11 mouse cellular contexts compared by ENCODE assay signal in the genomic region with DNA sequence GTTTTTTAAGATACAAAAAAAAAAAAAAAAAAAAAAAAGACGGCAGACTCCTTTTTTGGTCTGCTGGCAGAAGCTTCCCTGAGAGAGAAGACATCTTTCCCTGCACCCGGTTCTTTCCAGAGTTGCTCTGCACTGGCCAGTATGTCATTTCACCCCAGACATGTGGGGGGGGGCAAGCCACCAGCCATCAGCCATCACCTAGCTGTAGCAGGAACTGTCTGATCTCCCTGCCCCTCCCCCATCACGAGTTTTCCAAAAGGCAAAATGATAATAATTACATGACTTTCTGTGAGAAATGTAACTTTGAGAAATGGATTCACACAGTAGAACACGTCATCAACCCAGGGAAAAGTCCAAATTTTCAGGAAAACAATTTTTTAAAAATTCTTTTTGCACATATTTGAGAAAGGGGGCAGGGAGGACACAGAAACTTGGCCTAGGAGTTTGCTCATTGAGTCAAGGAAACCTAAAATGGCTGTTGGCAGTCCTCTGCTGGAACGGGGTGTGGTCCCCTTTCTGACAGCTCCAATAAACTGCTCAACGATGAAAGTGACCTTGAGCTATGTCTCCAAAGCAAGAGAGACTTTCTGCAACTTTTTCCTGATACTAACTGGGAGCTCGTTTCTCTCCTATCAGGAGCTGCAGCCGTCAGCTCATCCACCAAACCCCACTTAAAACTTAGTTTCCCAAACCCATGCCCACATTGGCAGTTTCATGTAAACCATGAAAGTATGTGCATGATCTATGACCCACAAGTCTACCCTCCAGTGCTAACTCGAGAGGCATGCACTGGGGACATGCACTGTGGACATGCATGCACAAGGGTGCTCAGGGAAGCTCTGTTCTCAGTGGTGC. TPM values are rescaled to one million over a fixed set of nuclear protein-coding genes. Genes with fewer than 3 reads are reported as not detected.
A peak's percentile ranks its signal among the peaks of the same experiment; 100 is the strongest.
DNase-seq lines count a peak whose midpoint lies in the region; ATAC-seq and TF ChIP-seq lines count a peak whose summit lies in the region.
"Had no signal": no experiment of that assay in that cellular context is flagged by ENCODE, and none has a peak within 500 bp of the region (broad histone marks: within the 10 kb centered on the region; RNA-seq: fewer than 3 reads in every experiment).

No protein-coding gene starts in this region.

- H3K9ac ChIP-seq in heart, embryonic 12.5 days = no peak overlapping the region
- no peak overlapping the region for H3K9ac ChIP-seq in forebrain, embryonic 15.5 days (replicated peaks)
- H3K9ac ChIP-seq in hindbrain, postnatal 0 days (replicated peaks; ENCODE audit: low read length) = no peak overlapping the region

- DNase-seq in heart, adult 18-20 months = peak; percentile 34 to 41
- peak; percentile 51 for DNase-seq in gastrocnemius, adult 2 months
- DNase-seq in heart, postnatal 4 days = peak; percentile 31
- peak; percentile 80 for DNase-seq in lung, postnatal 36 days
- no peak for DNase-seq in layer of hippocampus, postnatal 10 days (ENCODE audit: low spot score in 2 of 2)
- DNase-seq in hindbrain, postnatal 0 days (ENCODE audit: low spot score) = no peak
- DNase-seq: liver had no signal

- no peak for TF ChIP-seq CTCF in gastrocnemius, adult 2 months (IDR thresholded peaks at IDR 0.05)
- TF ChIP-seq CTCF in hindbrain, postnatal 0 days (IDR thresholded peaks at IDR 0.05; ENCODE audit: low read depth) = no peak

- intact Hi-C loops in gastrocnemius, adult 2 months (cut with DNase I) = no loop called here

- ATAC-seq in heart, embryonic 12.5 days (ENCODE audit: insufficient number of reproducible peaks, low FRiP score) = no peak
- no peak for ATAC-seq in forebrain, embryonic 15.5 days (replicated peaks)
- no peak for ATAC-seq in hindbrain, postnatal 0 days

- no peak overlapping the region for H3K4me2 ChIP-seq in heart, embryonic 12.5 days
- H3K4me2 ChIP-seq in forebrain, embryonic 15.5 days (replicated peaks) = no peak overlapping the region
- no peak overlapping the region for H3K4me2 ChIP-seq in hindbrain, postnatal 0 days (ENCODE audit: low read depth, low read length)

- peaks cover 4% of the 10 kb centered on the region; the same call in 1 of the 2 replicates for H3K4me1 ChIP-seq in heart, embryonic 12.5 days (replicated peaks)
- no peaks in the 10 kb centered on the region for H3K4me1 ChIP-seq in forebrain, embryonic 15.5 days
- peaks cover 5% of the 10 kb centered on the region; the same call in 1 of the 2 replicates for H3K4me1 ChIP-seq in hindbrain, postnatal 0 days (ENCODE audit: insufficient read depth, low read length)

- H3K27me3 ChIP-seq in heart, embryonic 12.5 days (replicated peaks) = no peaks in the 10 kb centered on the region
- H3K27me3 ChIP-seq in forebrain, embryonic 15.5 days = no peaks in the 10 kb centered on the region
- H3K27me3 ChIP-seq in hindbrain, postnatal 0 days (ENCODE audit: insufficient read depth, low read length) = no peaks in the 10 kb centered on the region

- 63% methylated on average over 9 of the region's 9 CpGs for WGBS in heart, embryonic 12.5 days
- 86% methylated on average over 9 of the region's 9 CpGs for WGBS in forebrain, embryonic 15.5 days
- 78% methylated on average over 9 of the region's 9 CpGs for WGBS in hindbrain, postnatal 0 days

- no peaks in the 10 kb centered on the region for H3K36me3 ChIP-seq in heart, embryonic 12.5 days
- no peaks in the 10 kb centered on the region for H3K36me3 ChIP-seq in forebrain, embryonic 15.5 days
- no peaks in the 10 kb centered on the region for H3K36me3 ChIP-seq in hindbrain, postnatal 0 days (ENCODE audit: insufficient read depth, low read length)
- H3K36me3 ChIP-seq: G1E had no signal

- H3K27ac ChIP-seq in heart, embryonic 12.5 days (ENCODE audit: poor library complexity, severe bottlenecking) = no peak overlapping the region
- H3K27ac ChIP-seq in gastrocnemius, adult 2 months = peak overlapping the region; percentile 46; the same call in 1 of the 2 replicates
- no peak overlapping the region for H3K27ac ChIP-seq in forebrain, embryonic 15.5 days (replicated peaks)
- no peak overlapping the region for H3K27ac ChIP-seq in hindbrain, postnatal 0 days

- H3K9me3 ChIP-seq in heart, embryonic 12.5 days (replicated peaks) = peaks cover 3% of the 10 kb centered on the region; the same call in 1 of the 2 replicates
- H3K9me3 ChIP-seq in forebrain, embryonic 15.5 days = no peaks in the 10 kb centered on the region
- no peaks in the 10 kb centered on the region for H3K9me3 ChIP-seq in hindbrain, postnatal 0 days (ENCODE audit: low read length)
- H3K9me3 ChIP-seq: G1E; megakaryocyte, embryonic 14.5 days had no signal

- H3K4me3 ChIP-seq in heart, embryonic 12.5 days = no peak overlapping the region
- H3K4me3 ChIP-seq in gastrocnemius, adult 2 months = no peak overlapping the region
- H3K4me3 ChIP-seq in forebrain, embryonic 15.5 days = no peak overlapping the region
- no peak overlapping the region for H3K4me3 ChIP-seq in hindbrain, postnatal 0 days (ENCODE audit: low read length)
- H3K4me3 ChIP-seq: megakaryocyte, embryonic 14.5 days had no signal

RNA-seq across cellular contexts. Expression of a gene that starts 27.5 kb away (rescaled TPM):
- total RNA-seq in heart, adult 18-20 months (2021) = 1 to 10 TPM; 8.3 TPM
- polyA plus RNA-seq in heart, embryonic 12.5 days (2016; fragmentation: Nextera tagmentation; extraction: Ambion mirVana) = 21.2 and 22.6 TPM in 2 replicates
- total RNA-seq in gastrocnemius, adult 2 months (2021) = 1 to 10 TPM; 1.2 to 3.2 TPM
- 10 to 100 TPM; 31.7 to 33.4 TPM for total RNA-seq in heart, postnatal 4 days (2021)
- total RNA-seq in layer of hippocampus, postnatal 10 days (2021) = 10 to 100 TPM; 16.8 to 18.1 TPM
- polyA plus RNA-seq in forebrain, embryonic 15.5 days (2015; fragmentation: Nextera tagmentation; extraction: Ambion mirVana) = 6.8 and 7.8 TPM in 2 replicates
- 54.0 and 65.7 TPM in 2 replicates for total RNA-seq in hindbrain, postnatal 0 days (2014; rRNA removed)
- polyA plus RNA-seq in hindbrain, postnatal 0 days (2015; fragmentation: Nextera tagmentation; extraction: Ambion mirVana) = 8.7 and 9.1 TPM in 2 replicates

RNA-seq across cellular contexts. Expression of a gene that starts 27.7 kb away (rescaled TPM):
- 10 to 100 TPM; 49.3 to 54.9 TPM for total RNA-seq in heart, adult 18-20 months (2021)
- polyA plus RNA-seq in heart, embryonic 12.5 days (2016; fragmentation: Nextera tagmentation; extraction: Ambion mirVana) = 101 and 107 TPM in 2 replicates
- total RNA-seq in gastrocnemius, adult 2 months (2021) = 10 to 100 TPM; 22.2 to 33.3 TPM
- total RNA-seq in heart, postnatal 4 days (2021) = 10 to 100 TPM; 57.8 to 61.1 TPM
- total RNA-seq in layer of hippocampus, postnatal 10 days (2021) = 10 to 100 TPM; 71.5 to 75.5 TPM
- polyA plus RNA-seq in forebrain, embryonic 15.5 days (2015; fragmentation: Nextera tagmentation; extraction: Ambion mirVana) = 67.4 and 73.2 TPM in 2 replicates
- total RNA-seq in hindbrain, postnatal 0 days (2014; rRNA removed) = 20.4 and 24.4 TPM in 2 replicates
- 83.8 and 86.5 TPM in 2 replicates for polyA plus RNA-seq in hindbrain, postnatal 0 days (2015; fragmentation: Nextera tagmentation; extraction: Ambion mirVana)

Comparison
In these comparisons a context has a peak if more than half of its experiments do, and no peak if none do; other contexts are left out.
1. DNase-seq: peak in heart, adult 18-20 months (2 of 2), gastrocnemius, adult 2 months (single experiment), heart, postnatal 4 days (single experiment) and lung, postnatal 36 days (single experiment); none in layer of hippocampus, postnatal 10 days (0 of 2) and hindbrain, postnatal 0 days (single experiment).